ENCODE assay signal across 9 mouse cellular contexts in the genomic region with DNA sequence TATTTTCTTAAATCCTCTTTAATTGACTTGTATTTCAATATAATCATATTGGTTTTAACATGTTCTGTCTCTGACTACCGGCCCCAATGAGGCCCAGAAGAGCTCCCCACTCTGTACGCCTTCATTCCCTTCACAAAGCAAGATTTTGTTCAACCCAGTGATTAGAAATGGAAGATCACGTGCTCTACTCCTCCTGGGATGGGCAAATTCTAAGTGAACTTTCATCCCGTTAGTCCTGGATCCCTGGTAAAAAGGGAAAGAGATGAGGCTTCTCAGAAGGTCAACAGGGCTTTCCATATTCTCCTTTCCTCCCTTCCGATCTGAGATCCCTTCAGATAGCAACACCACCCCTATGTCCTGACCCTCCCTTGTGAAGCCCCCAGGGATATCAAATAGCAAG. TPM values are rescaled to one million over a fixed set of nuclear protein-coding genes. Genes with fewer than 3 reads are reported as not detected.
DNase-seq lines count a peak whose midpoint lies in the region; ATAC-seq and TF ChIP-seq lines count a peak whose summit lies in the region.
"Had no signal": no experiment of that assay in that cellular context is flagged by ENCODE, and none has a peak within 500 bp of the region (broad histone marks: within the 10 kb centered on the region; RNA-seq: fewer than 3 reads in every experiment).

No protein-coding gene starts in this region.

- WGBS in heart, embryonic 14.5 days, result 31% methylated on average over 5 of the region's 5 CpGs
- WGBS in forebrain, embryonic 15.5 days, result 18% methylated on average over 5 of the region's 5 CpGs
- WGBS in liver, embryonic 14.5 days (ENCODE audit: insufficient replicate concordance), result 33% methylated on average over 5 of the region's 5 CpGs

- H3K36me3 ChIP-seq in heart, embryonic 14.5 days (ENCODE audit: control insufficient read depth, insufficient read depth, low read length), result no peaks in the 10 kb centered on the region
- peaks cover 0 to 16% of the 10 kb centered on the region in 2 experiments; a peak in 2 of 4 replicates for H3K36me3 ChIP-seq in MEL (ENCODE audit: control insufficient read depth in 1 of 2, insufficient read depth in 2 of 2, low read length in 2 of 2)
- no peaks in the 10 kb centered on the region for H3K36me3 ChIP-seq in forebrain, embryonic 15.5 days
- H3K36me3 ChIP-seq in liver, embryonic 14.5 days (replicated peaks; ENCODE audit: control insufficient read depth, insufficient read depth, low read depth), result no peaks in the 10 kb centered on the region
- H3K36me3 ChIP-seq: G1E had no signal

- H3K79me2 ChIP-seq in MEL (ENCODE audit: control insufficient read depth, insufficient read depth, low read length, poor library complexity), result peaks cover 5% of the 10 kb centered on the region; the same call in 1 of the 2 replicates

- no peaks in the 10 kb centered on the region for H3K27me3 ChIP-seq in heart, embryonic 14.5 days (ENCODE audit: control insufficient read depth, insufficient read depth, low read length)
- H3K27me3 ChIP-seq in MEL (ENCODE audit: control insufficient read depth in 1 of 2, insufficient read depth in 2 of 2, low read length in 2 of 2), result peaks cover 0 to 4% of the 10 kb centered on the region in 2 experiments; a peak in 2 of 4 replicates
- no peaks in the 10 kb centered on the region for H3K27me3 ChIP-seq in forebrain, embryonic 15.5 days
- H3K27me3 ChIP-seq in liver, embryonic 14.5 days (ENCODE audit: control insufficient read depth, insufficient read depth, low read length), result peaks cover 31% of the 10 kb centered on the region

- H3K27ac ChIP-seq in heart, embryonic 14.5 days (replicated peaks in 1 of 2; ENCODE audit: control insufficient read depth in 1 of 2, insufficient read depth in 1 of 2, low read depth in 2 of 2, low read length in 2 of 2), result peak overlapping the region; percentile 89 to 94
- H3K27ac ChIP-seq in MEL (ENCODE audit: control insufficient read depth, low read depth, low read length), result no peak overlapping the region
- H3K27ac ChIP-seq in forebrain, embryonic 15.5 days (replicated peaks), result peak overlapping the region; percentile 34
- no peak overlapping the region for H3K27ac ChIP-seq in liver, embryonic 14.5 days

- no peak for DNase-seq in heart, adult 8-10 months (ENCODE audit: low spot score)
- no peak for DNase-seq in MEL (ENCODE audit: low read depth, low spot score)
- DNase-seq in liver, embryonic 14.5 days (ENCODE audit: low read depth in 3 of 3, low spot score in 3 of 3), result no peak
- no peak for DNase-seq in thymus, postnatal 25 days
- no peak for DNase-seq in right cerebral cortex, postnatal 4 days
- DNase-seq in adrenal gland, adult 8-10 months, result no peak

- no peaks in the 10 kb centered on the region for H3K9me3 ChIP-seq in heart, embryonic 14.5 days (ENCODE audit: control insufficient read depth, low read length)
- H3K9me3 ChIP-seq in MEL (replicated peaks; ENCODE audit: insufficient read depth, low read length), result no peaks in the 10 kb centered on the region
- no peaks in the 10 kb centered on the region for H3K9me3 ChIP-seq in forebrain, embryonic 15.5 days
- H3K9me3 ChIP-seq in liver, embryonic 14.5 days (ENCODE audit: control insufficient read depth, low read length), result no peaks in the 10 kb centered on the region
- H3K9me3 ChIP-seq: G1E had no signal

- TF ChIP-seq POLR2A in MEL (IDR thresholded peaks at IDR 0.05; ENCODE audit: control insufficient read depth in 1 of 2, insufficient read depth in 1 of 2, low read depth in 1 of 2, low read length in 2 of 2, poor library complexity in 1 of 2), result no peak

- peak overlapping the region; percentile 56 for H3K9ac ChIP-seq in heart, embryonic 14.5 days (ENCODE audit: low read length)
- no peak overlapping the region for H3K9ac ChIP-seq in MEL (ENCODE audit: control insufficient read depth, low read depth, low read length, poor library complexity, severe bottlenecking)
- H3K9ac ChIP-seq in forebrain, embryonic 15.5 days (replicated peaks), result no peak overlapping the region
- no peak overlapping the region for H3K9ac ChIP-seq in liver, embryonic 14.5 days (replicated peaks)

- H3K4me3 ChIP-seq in heart, embryonic 14.5 days (ENCODE audit: control insufficient read depth in 1 of 2, insufficient read depth in 1 of 2, low read depth in 1 of 2, low read length in 2 of 2), result no peak overlapping the region
- H3K4me3 ChIP-seq in MEL (ENCODE audit: control insufficient read depth in 1 of 2, insufficient read depth in 1 of 2, low read depth in 2 of 2, low read length in 2 of 2), result no peak overlapping the region
- H3K4me3 ChIP-seq in forebrain, embryonic 15.5 days, result no peak overlapping the region
- H3K4me3 ChIP-seq in liver, embryonic 14.5 days (ENCODE audit: insufficient read depth in 1 of 2, low read depth in 2 of 2, low read length in 2 of 2), result no peak overlapping the region

- TF ChIP-seq RAD21 in MEL (IDR thresholded peaks at IDR 0.05; ENCODE audit: low read depth, low read length), result no peak

- no peak for TF ChIP-seq CTCF in MEL (IDR thresholded peaks at IDR 0.05 in 2 of 3, conservative IDR thresholded peaks at IDR 0.05 in 1 of 3; ENCODE audit: control insufficient read depth in 1 of 3, insufficient read depth in 1 of 3, low read depth in 2 of 3, low read length in 3 of 3, poor library complexity in 1 of 3, severe bottlenecking in 1 of 3)
- no peak for TF ChIP-seq CTCF in liver, embryonic 14.5 days (IDR thresholded peaks at IDR 0.05; ENCODE audit: low read depth)

- no peak for ATAC-seq in heart, embryonic 14.5 days (ENCODE audit: insufficient number of reproducible peaks, insufficient read depth, low FRiP score, low read depth)
- no peak for ATAC-seq in forebrain, embryonic 15.5 days (replicated peaks)
- ATAC-seq in liver, embryonic 14.5 days (ENCODE audit: insufficient read depth), result no peak

- TF ChIP-seq EP300 in MEL (IDR thresholded peaks at IDR 0.05; ENCODE audit: low read depth in 1 of 2, low read length in 2 of 2), result no peak
- TF ChIP-seq EP300 in liver, embryonic 14.5 days (IDR thresholded peaks at IDR 0.05; ENCODE audit: low read depth), result no peak

- H3K4me1 ChIP-seq in heart, embryonic 14.5 days (ENCODE audit: control insufficient read depth in 2 of 2, insufficient read depth in 2 of 2, low read length in 2 of 2), result peaks cover 12 to 20% of the 10 kb centered on the region in 2 experiments
- H3K4me1 ChIP-seq in MEL (ENCODE audit: control insufficient read depth in 1 of 2, insufficient read depth in 2 of 2, low read length in 2 of 2), result peaks cover 3 to 26% of the 10 kb centered on the region in 2 experiments; a peak in 3 of 4 replicates
- H3K4me1 ChIP-seq in forebrain, embryonic 15.5 days, result peaks cover 27% of the 10 kb centered on the region
- peaks cover under 1 to 23% of the 10 kb centered on the region in 2 experiments; a peak in 3 of 4 replicates for H3K4me1 ChIP-seq in liver, embryonic 14.5 days (replicated peaks; ENCODE audit: control insufficient read depth in 2 of 2, insufficient read depth in 2 of 2, low read length in 1 of 2)

- peak overlapping the region; percentile 56 for H3K4me2 ChIP-seq in heart, embryonic 14.5 days (ENCODE audit: low read length)
- no peak overlapping the region for H3K4me2 ChIP-seq in forebrain, embryonic 15.5 days (replicated peaks)
- H3K4me2 ChIP-seq in liver, embryonic 14.5 days (ENCODE audit: low read depth), result peak overlapping the region; percentile 32

RNA-seq across cellular contexts. Expression of gene Ezh1, which starts 4.3 kb away (rescaled TPM):
- 13.6 and 16.6 TPM in 2 replicates for polyA plus RNA-seq in heart, embryonic 14.5 days (2014; fragmentation: Nextera tagmentation; extraction: Ambion mirVana)
- total RNA-seq in heart, adult 8-10 months (2022), result 10 to 100 TPM; 28.6 to 37.3 (median 31.7) TPM
- 5.0 and 6.3 TPM in 2 replicates for total RNA-seq in MEL (2012; rRNA removed)
- polyA plus RNA-seq in MEL (2012; ENCODE audit: insufficient read depth in 1 of 2, insufficient read length in 2 of 2, low read depth in 1 of 2, low replicate concordance in 2 of 2, missing spikeins in 1 of 2), result 1 to 10 TPM in 1 of 2 experiments, not detected in 1; 8.4 TPM
- polyA plus RNA-seq in forebrain, embryonic 15.5 days (2015; fragmentation: Nextera tagmentation; extraction: Ambion mirVana), result 19.6 and 21.4 TPM in 2 replicates
- polyA plus RNA-seq in liver, embryonic 14.5 days (2012; rRNA removed), result 6.8 and 8.8 TPM in 2 replicates
- polyA plus RNA-seq in liver, embryonic 14.5 days (2014; fragmentation: Nextera tagmentation; extraction: Ambion mirVana), result 7.9 and 8.1 TPM in 2 replicates
- 10 to 100 TPM; 39.9 to 59.3 (median 47.7) TPM for total RNA-seq in adrenal gland, adult 8-10 months (2022)

RNA-seq across cellular contexts. Expression of gene Ramp2, which starts 15.3 kb away (rescaled TPM):
- 272 and 281 TPM in 2 replicates for polyA plus RNA-seq in heart, embryonic 14.5 days (2014; fragmentation: Nextera tagmentation; extraction: Ambion mirVana)
- total RNA-seq in heart, adult 8-10 months (2022), result 10 to 100 TPM; 60.8 to 93.6 (median 83.9) TPM
- total RNA-seq in MEL (2012; rRNA removed), result 0.12 TPM in 1 of 2 replicates, not detected in the other
- polyA plus RNA-seq in MEL (2012; ENCODE audit: insufficient read depth in 1 of 2, insufficient read length in 2 of 2, low read depth in 1 of 2, low replicate concordance in 2 of 2, missing spikeins in 1 of 2), result not detected
- 53.4 and 61.3 TPM in 2 replicates for polyA plus RNA-seq in forebrain, embryonic 15.5 days (2015; fragmentation: Nextera tagmentation; extraction: Ambion mirVana)
- polyA plus RNA-seq in liver, embryonic 14.5 days (2012; rRNA removed), result 15.1 and 17.5 TPM in 2 replicates
- 19.0 and 19.2 TPM in 2 replicates for polyA plus RNA-seq in liver, embryonic 14.5 days (2014; fragmentation: Nextera tagmentation; extraction: Ambion mirVana)
- total RNA-seq in adrenal gland, adult 8-10 months (2022), result 10 to 100 TPM; 26.3 to 56.5 (median 40.7) TPM

RNA-seq across cellular contexts. Expression of gene Vps25, which starts 23.0 kb away (rescaled TPM):
- polyA plus RNA-seq in heart, embryonic 14.5 days (2014; fragmentation: Nextera tagmentation; extraction: Ambion mirVana), result 111 and 123 TPM in 2 replicates
- total RNA-seq in heart, adult 8-10 months (2022), result 100 to 1,000 TPM in 3 of 4 experiments, 10 to 100 TPM in 1; 88.4 to 109 (median 104) TPM
- total RNA-seq in MEL (2012; rRNA removed), result 68.4 and 75.5 TPM in 2 replicates
- polyA plus RNA-seq in MEL (2012; ENCODE audit: insufficient read depth in 1 of 2, insufficient read length in 2 of 2, low read depth in 1 of 2, low replicate concordance in 2 of 2, missing spikeins in 1 of 2), result 100 to 1,000 TPM in 1 of 2 experiments, not detected in 1; 107 TPM
- polyA plus RNA-seq in forebrain, embryonic 15.5 days (2015; fragmentation: Nextera tagmentation; extraction: Ambion mirVana), result 87.7 and 92.9 TPM in 2 replicates
- 35.1 and 36.3 TPM in 2 replicates for polyA plus RNA-seq in liver, embryonic 14.5 days (2012; rRNA removed)
- polyA plus RNA-seq in liver, embryonic 14.5 days (2014; fragmentation: Nextera tagmentation; extraction: Ambion mirVana), result 88.6 and 90.0 TPM in 2 replicates
- 100 to 1,000 TPM; 109 to 120 (median 113) TPM for total RNA-seq in adrenal gland, adult 8-10 months (2022)

RNA-seq across cellular contexts. Expression of gene Wnk4, which starts 29.8 kb away (rescaled TPM):
- 5.8 and 9.5 TPM in 2 replicates for polyA plus RNA-seq in heart, embryonic 14.5 days (2014; fragmentation: Nextera tagmentation; extraction: Ambion mirVana)
- 10 to 100 TPM in 3 of 4 experiments, 1 to 10 TPM in 1; 7.6 to 16.6 (median 14.2) TPM for total RNA-seq in heart, adult 8-10 months (2022)
- 0.72 and 0.92 TPM in 2 replicates for total RNA-seq in MEL (2012; rRNA removed)
- polyA plus RNA-seq in MEL (2012; ENCODE audit: insufficient read depth in 1 of 2, insufficient read length in 2 of 2, low read depth in 1 of 2, low replicate concordance in 2 of 2, missing spikeins in 1 of 2), result 1 to 10 TPM in 1 of 2 experiments, not detected in 1; 3.4 TPM
- polyA plus RNA-seq in forebrain, embryonic 15.5 days (2015; fragmentation: Nextera tagmentation; extraction: Ambion mirVana), result 4.8 and 5.5 TPM in 2 replicates
- polyA plus RNA-seq in liver, embryonic 14.5 days (2012; rRNA removed), result 5.3 and 5.4 TPM in 2 replicates
- 6.4 and 6.9 TPM in 2 replicates for polyA plus RNA-seq in liver, embryonic 14.5 days (2014; fragmentation: Nextera tagmentation; extraction: Ambion mirVana)
- 1 to 10 TPM; 2.8 to 6.7 (median 4.9) TPM for total RNA-seq in adrenal gland, adult 8-10 months (2022)

RNA-seq across cellular contexts. Expression of gene Cntd1, which starts 48.3 kb away (rescaled TPM):
- 0.51 and 1.1 TPM in 2 replicates for polyA plus RNA-seq in heart, embryonic 14.5 days (2014; fragmentation: Nextera tagmentation; extraction: Ambion mirVana)
- under 1 TPM in 3 of 4 experiments, not detected in 1; 0.14 to 0.29 (median 0.22) TPM for total RNA-seq in heart, adult 8-10 months (2022)
- 2.4 TPM in 2 replicates for total RNA-seq in MEL (2012; rRNA removed)
- under 1 TPM in 1 of 2 experiments, not detected in 1; 0.84 TPM for polyA plus RNA-seq in MEL (2012; ENCODE audit: insufficient read depth in 1 of 2, insufficient read length in 2 of 2, low read depth in 1 of 2, low replicate concordance in 2 of 2, missing spikeins in 1 of 2)
- polyA plus RNA-seq in forebrain, embryonic 15.5 days (2015; fragmentation: Nextera tagmentation; extraction: Ambion mirVana), result 1.4 and 1.5 TPM in 2 replicates
- polyA plus RNA-seq in liver, embryonic 14.5 days (2012; rRNA removed), result 0.44 and 0.68 TPM in 2 replicates
- polyA plus RNA-seq in liver, embryonic 14.5 days (2014; fragmentation: Nextera tagmentation; extraction: Ambion mirVana), result 0.44 and 0.72 TPM in 2 replicates
- total RNA-seq in adrenal gland, adult 8-10 months (2022), result under 1 TPM; 0.40 to 0.62 (median 0.57) TPM

Comparison
In these comparisons a context has a peak if more than half of its experiments do, and no peak if none do; other contexts are left out.
1. H3K27ac ChIP-seq: peak in heart, embryonic 14.5 days (2 of 2) and forebrain, embryonic 15.5 days (single experiment); none in MEL (single experiment) and liver, embryonic 14.5 days (single experiment).
2. RNA of gene Ramp2, which starts 15.3 kb away (polyA plus RNA-seq): 272 to 281 TPM in heart, embryonic 14.5 days, 53.4 to 61.3 TPM in forebrain, embryonic 15.5 days and 15.1 to 19.2 TPM in liver, embryonic 14.5 days; not detected in MEL; every median in the first group is over 10 times any median in the second.